Mouse (Mus musculus) liver, embryonic 13.5 days (tissue): Measurements from ENCODE around the gene Phf11c. TPM values are rescaled to one million over a fixed set of nuclear protein-coding genes. Genes with fewer than 3 reads are reported as not detected.
"Not testable (repeated sequence)": the region's sequence is repeated elsewhere in the genome, so short reads cannot be mapped to it uniquely, and the experiment has no call there.

Experiments used
- ATAC-seq: fragments of 200-750 bp; cut with Nextera tagmentation; 2 replicates; pipeline ENCODE4 v1.8.0; 2017; ENCODE audit warnings: low read depth, mild to moderate bottlenecking, moderate number of reproducible peaks, moderate library complexity
- DNase-seq: peaks from one replicate; pipeline ENCODE4 v3.0.0; 2022
- H3K27ac ChIP-seq: fragments of 300-500 bp; sonication (generic); 2 replicates; pipeline ENCODE4 v1.5.1; 2015; ENCODE audit warnings: moderate library complexity, mild to moderate bottlenecking, inconsistent platforms
- H3K27me3 ChIP-seq: fragments of 300-500 bp; sonication (generic); 2 replicates; pipeline ENCODE4 v1.6.1; 2015; ENCODE audit warnings: mild to moderate bottlenecking, inconsistent platforms
- H3K36me3 ChIP-seq: fragments of 300-500 bp; sonication (generic); 2 replicates; pipeline ENCODE4 v1.6.1; 2015; ENCODE audit warnings: mild to moderate bottlenecking, inconsistent platforms
- H3K4me1 ChIP-seq: fragments of 300-500 bp; sonication (generic); replicated peaks from 2 replicates; pipeline ENCODE4 v1.6.1; 2015; ENCODE audit warnings: inconsistent platforms
- H3K4me2 ChIP-seq: fragments of 300-500 bp; sonication (generic); 2 replicates; pipeline ENCODE4 v1.6.1; 2015; ENCODE audit warnings: inconsistent platforms, mild to moderate bottlenecking, moderate library complexity
- H3K4me3 ChIP-seq: fragments of 300-500 bp; sonication (generic); replicated peaks from 2 replicates; pipeline ENCODE4 v1.5.1; 2015; ENCODE audit warnings: mild to moderate bottlenecking, inconsistent platforms
- H3K9ac ChIP-seq: fragments of 300-500 bp; sonication (generic); 2 replicates; pipeline ENCODE4 v1.6.1; 2015; ENCODE audit warnings: mild to moderate bottlenecking, inconsistent platforms
- H3K9me3 ChIP-seq: fragments of 300-500 bp; sonication (generic); replicated peaks from 2 replicates; pipeline ENCODE4 v1.6.1; 2016; ENCODE audit warnings: inconsistent platforms
- WGBS: fragments of 180-500 bp; shearing (Covaris S2); methylation state at CpG from one replicate; pipeline ENCODE4 v1.1.7; 2015; ENCODE audit not compliant: insufficient replicate concordance; 5-methylcytosine and 5-hydroxymethylcytosine counted together
- polyA plus RNA-seq: library from polyadenylated mRNA; unstranded; fragments of >200 nt; fragmentation: Nextera tagmentation; extraction: Ambion mirVana; gene quantifications from 2 replicates; pipeline ENCODE4 v1.2.1, GENCODE M21; 2015

The Phf11c gene
- polyA plus RNA-seq, 1 experiment from 2014 or later = 0.45 TPM

DNA sequence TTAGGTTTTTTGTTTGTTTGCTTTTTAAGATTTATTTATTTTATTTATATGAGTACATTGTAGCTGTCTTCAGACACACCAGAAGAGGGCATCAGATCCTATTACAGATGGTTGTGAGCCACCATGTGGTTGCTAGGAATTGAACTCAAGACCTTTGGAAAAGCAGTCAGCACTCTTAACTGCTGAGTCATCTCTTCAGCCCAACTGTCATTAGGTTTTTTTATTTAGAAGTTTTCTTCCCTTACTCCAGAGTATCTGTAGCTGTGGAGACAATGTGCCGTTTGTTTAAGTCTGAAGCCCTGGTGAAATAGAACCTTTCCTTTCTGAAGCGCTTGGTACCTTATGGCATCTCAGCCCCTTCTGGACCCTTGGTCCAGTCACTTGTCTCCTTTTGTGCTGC, 19.8 kb upstream of the Phf11c start:
- H3K9me3 ChIP-seq, H3K4me3 ChIP-seq, H3K27ac ChIP-seq, H3K4me1 ChIP-seq, ATAC-seq, H3K4me2 ChIP-seq, DNase-seq, H3K27me3 ChIP-seq, H3K9ac ChIP-seq: not testable (repeated sequence)
- WGBS = 78% methylated on average over 2 of the region's 2 CpGs
- H3K36me3 ChIP-seq = peaks cover 60% of the 10 kb centered on the region

DNA sequence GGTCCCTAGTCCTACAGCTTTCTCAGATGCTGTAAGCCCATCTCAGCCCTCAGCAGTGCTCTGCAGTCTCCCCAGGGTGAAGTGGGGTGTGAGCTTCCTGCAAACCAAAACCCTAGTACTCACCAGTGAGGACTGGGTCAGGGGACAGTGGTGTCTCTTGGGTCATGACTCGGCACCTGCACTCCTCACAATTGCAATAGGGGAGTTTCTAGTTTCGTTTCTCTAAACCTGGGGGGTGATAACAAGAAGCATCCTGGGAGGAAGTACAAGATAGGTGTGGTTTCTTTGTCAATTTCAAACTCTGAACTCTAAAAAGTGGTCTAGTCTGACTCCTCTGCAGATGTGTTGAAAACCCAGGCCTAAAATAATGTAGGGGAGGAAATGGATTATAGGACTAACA, 1.8 kb upstream of the Phf11c start:
- ATAC-seq (no peak), DNase-seq (no peak)
- no peaks in the 10 kb centered on the region for H3K27me3 ChIP-seq
- H3K27ac ChIP-seq = no peak overlapping the region
- no peak overlapping the region for H3K9ac ChIP-seq
- H3K4me2 ChIP-seq = no peak overlapping the region
- 29% methylated on average over 2 of the region's 2 CpGs for WGBS
- H3K4me1 ChIP-seq = no peaks in the 10 kb centered on the region
- no peak overlapping the region for H3K4me3 ChIP-seq
- H3K36me3 ChIP-seq = peaks cover 9% of the 10 kb centered on the region; the same call in 1 of the 2 replicates
- H3K9me3 ChIP-seq = no peaks in the 10 kb centered on the region

GRCm38 (mm10) chr14:59390181-59390580, 5.0 kb downstream of the Phf11c start:
- ATAC-seq, H3K9me3 ChIP-seq, H3K9ac ChIP-seq, H3K4me3 ChIP-seq, H3K27me3 ChIP-seq, H3K4me1 ChIP-seq, DNase-seq, H3K27ac ChIP-seq, H3K4me2 ChIP-seq, H3K36me3 ChIP-seq: not testable (repeated sequence)
- WGBS = 75% methylated on average over 4 of the region's 4 CpGs

DNA sequence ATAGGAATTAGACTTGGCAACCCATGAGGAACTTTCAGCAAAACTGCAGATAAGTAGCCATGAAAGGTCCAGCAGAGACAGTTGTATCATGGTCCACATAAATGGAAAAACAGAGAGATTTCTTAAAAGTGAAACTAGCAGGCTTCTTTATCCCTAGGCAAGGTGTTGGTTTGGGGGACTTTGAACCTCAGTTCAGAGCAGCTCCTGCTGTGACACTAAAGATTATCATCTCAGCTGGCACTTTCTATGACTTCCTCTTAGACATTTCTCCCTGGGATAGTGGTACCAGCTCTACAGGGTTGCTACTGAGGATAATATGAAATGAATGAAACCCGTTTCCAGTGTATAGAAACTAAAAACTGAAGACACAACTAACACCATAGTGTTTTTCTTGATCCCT, 5.6 kb downstream of the Phf11c start:
- no peaks in the 10 kb centered on the region for H3K9me3 ChIP-seq
- ATAC-seq = no peak
- H3K36me3 ChIP-seq = no peaks in the 10 kb centered on the region
- H3K4me1 ChIP-seq = no peaks in the 10 kb centered on the region
- no peak overlapping the region for H3K27ac ChIP-seq
- no peak overlapping the region for H3K4me3 ChIP-seq
- no peaks in the 10 kb centered on the region for H3K27me3 ChIP-seq
- H3K4me2 ChIP-seq = no peak overlapping the region
- 58% methylated on average over 1 of the region's 1 CpGs for WGBS
- H3K9ac ChIP-seq = no peak overlapping the region
- DNase-seq = no peak

GRCm38 (mm10) chr14:59370348-59371068, 24.7 kb downstream of the Phf11c start:
- WGBS = 80% methylated on average over 25 of the region's 25 CpGs
- Histone ChIP-seq H3K4me3 (no peak overlapping the region), H3K9me3 (peaks cover 8% of the 10 kb centered on the region), H3K4me1 (no peaks in the 10 kb centered on the region), H3K27ac (no peak overlapping the region), H3K4me2 (no peak overlapping the region), H3K9ac (no peak overlapping the region), H3K36me3 (no peaks in the 10 kb centered on the region), H3K27me3 (no peaks in the 10 kb centered on the region)
- ATAC-seq (no peak), DNase-seq (peak; percentile 1)

DNA sequence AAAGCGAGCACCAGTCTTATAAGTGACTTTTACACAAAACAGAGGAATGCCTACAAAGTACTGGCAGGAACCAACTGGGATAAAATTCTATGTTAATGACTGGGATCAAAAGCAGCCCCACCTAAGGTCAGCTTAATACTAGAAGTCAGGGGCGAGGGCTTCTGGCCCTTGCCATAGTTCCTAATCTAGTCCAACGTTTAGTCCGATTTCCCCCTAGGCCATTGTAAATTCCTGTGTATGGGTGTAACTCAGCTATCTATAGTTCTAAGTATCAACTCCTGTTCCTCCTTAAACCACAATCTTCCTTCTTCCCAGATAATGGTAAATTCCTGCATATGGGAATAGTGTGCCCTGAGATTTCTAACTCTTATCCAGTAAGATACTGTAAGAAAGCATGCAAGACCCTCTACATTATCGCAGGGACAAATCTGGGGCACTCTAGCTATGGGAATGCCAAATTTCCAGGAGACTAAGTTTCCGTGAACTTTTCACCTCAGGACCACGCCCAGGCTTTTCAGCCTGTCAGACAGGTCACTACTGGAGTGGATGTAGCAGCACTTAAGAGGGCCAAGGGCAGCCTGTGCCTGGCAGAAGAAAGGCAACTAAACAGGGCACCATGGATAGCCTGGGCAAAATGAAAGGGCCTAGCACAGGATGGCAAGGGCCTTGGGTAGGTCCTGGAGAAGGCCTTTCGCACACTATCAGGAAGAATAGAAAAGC, 28.6 kb downstream of the Phf11c start:
- Histone ChIP-seq H3K36me3 (no peaks in the 10 kb centered on the region), H3K9me3 (peaks cover 7% of the 10 kb centered on the region), H3K9ac (no peak overlapping the region), H3K4me3 (no peak overlapping the region), H3K4me1 (no peaks in the 10 kb centered on the region), H3K4me2 (no peak overlapping the region), H3K27ac (no peak overlapping the region), H3K27me3 (no peaks in the 10 kb centered on the region)
- ATAC-seq = no peak
- no peak for DNase-seq
- WGBS = 63% methylated on average over 8 of the region's 8 CpGs

GRCm38 (mm10) chr14:59365244-59365644, 29.9 kb downstream of the Phf11c start, which contains the start of gene Phf11d:
Gene Phf11d, minus strand, starts transcription at chr14:59365470.
- Histone ChIP-seq H3K9ac (no peak within 1 kb of the TSS), H3K27me3 (no peaks in the 10 kb centered on the region), H3K27ac (no peak within 1 kb of the TSS), H3K4me3 (no peak within 1 kb of the TSS), H3K36me3 (no peaks in the 10 kb centered on the region), H3K9me3 (no peaks in the 10 kb centered on the region), H3K4me2 (no peak within 1 kb of the TSS), H3K4me1 (no peaks in the 10 kb centered on the region)
- DNase-seq (no peak), ATAC-seq (no peak)
- WGBS = 50% methylated on average over 6 of the region's 6 CpGs

DNA sequence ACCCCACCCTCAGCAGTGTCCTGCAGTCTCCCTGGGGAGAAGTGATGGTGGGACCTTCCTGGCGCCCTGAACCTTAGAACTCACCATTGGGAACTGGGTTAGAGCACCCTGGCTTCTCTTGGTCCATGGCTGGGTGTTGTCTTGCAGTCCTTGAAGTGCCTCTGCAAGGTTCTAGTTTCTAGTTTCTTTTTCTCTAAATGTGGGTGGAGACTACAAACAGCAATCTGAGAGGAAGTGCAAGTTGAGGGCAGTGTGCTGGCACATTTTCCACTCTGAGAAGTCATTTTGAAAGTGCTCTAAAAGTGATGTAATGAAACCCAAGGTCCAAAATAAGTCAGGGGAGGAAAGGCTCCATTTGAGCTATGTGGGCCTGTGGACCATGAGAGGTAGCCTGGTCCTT, 54.0 kb downstream of the Phf11c start, which contains the start of gene Phf11b:
TSS of gene Phf11b (minus strand) at position 163 of the 400 bp plus-strand sequence.
- 38% methylated on average over 1 of the region's 1 CpGs for WGBS
- not testable (repeated sequence) for H3K36me3 ChIP-seq, H3K9me3 ChIP-seq, H3K4me2 ChIP-seq, DNase-seq, H3K4me1 ChIP-seq, H3K27ac ChIP-seq, H3K27me3 ChIP-seq, H3K9ac ChIP-seq, H3K4me3 ChIP-seq, ATAC-seq

- no peak overlapping the region for H3K9ac ChIP-seq
- no peaks in the 10 kb centered on the region for H3K36me3 ChIP-seq
- no peaks in the 10 kb centered on the region for H3K4me1 ChIP-seq
- no peak overlapping the region for H3K27ac ChIP-seq
- WGBS = 20% methylated on average over 1 of the region's 1 CpGs
- H3K4me3 ChIP-seq = no peak overlapping the region
- no peaks in the 10 kb centered on the region for H3K27me3 ChIP-seq
- DNase-seq = no peak
- H3K9me3 ChIP-seq = no peaks in the 10 kb centered on the region
- ATAC-seq = no peak
- H3K4me2 ChIP-seq = no peak overlapping the region
These were observed 55.6 kb downstream of the Phf11c start for GRCm38 (mm10) chr14:59339541-59339940.

- not testable (repeated sequence) for H3K4me2 ChIP-seq, H3K4me1 ChIP-seq, H3K36me3 ChIP-seq, H3K27ac ChIP-seq, H3K4me3 ChIP-seq, H3K9ac ChIP-seq, H3K27me3 ChIP-seq, H3K9me3 ChIP-seq, ATAC-seq, DNase-seq
- WGBS = 55% methylated on average over 3 of the region's 3 CpGs
These were observed 59.1 kb downstream of the Phf11c start for GRCm38 (mm10) chr14:59336056-59336455.
